20 mouse cellular contexts compared by ENCODE assay signal in the genomic region with DNA sequence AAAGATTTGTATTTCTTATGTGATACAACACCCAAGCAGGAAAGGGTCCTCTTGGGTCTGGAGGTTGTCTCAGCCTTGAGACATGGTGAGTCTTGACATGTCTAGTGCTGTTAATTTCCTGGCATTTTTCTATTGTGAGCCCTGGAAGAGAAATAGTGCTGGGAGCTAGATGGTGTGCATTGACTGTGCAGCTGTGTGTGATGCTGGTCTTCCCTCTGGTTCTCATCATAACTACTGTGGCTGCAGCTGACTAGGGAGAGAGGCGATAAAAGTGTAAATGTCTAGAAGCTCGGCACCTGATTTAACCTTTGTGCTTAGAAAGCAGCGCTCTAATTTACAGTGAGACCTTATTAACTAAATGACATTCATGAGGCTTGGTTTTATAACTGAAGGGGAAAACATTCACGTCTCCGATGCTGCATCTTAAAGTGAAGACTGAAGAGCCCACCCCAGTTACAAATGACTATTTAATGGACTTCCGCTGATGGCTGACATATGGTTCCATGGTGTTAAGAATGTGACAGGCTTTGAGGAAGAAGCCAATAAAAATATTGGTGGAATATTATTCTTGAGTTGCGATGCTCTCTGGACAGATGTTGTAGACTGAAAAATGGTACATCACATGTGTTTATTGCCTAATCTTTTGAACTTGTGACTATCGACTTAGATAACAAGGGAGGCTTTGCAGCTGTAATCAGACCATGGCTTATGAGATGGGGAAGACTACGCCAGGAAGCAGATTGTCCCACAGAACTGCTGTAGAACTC.
DNase-seq lines count a peak whose midpoint lies in the region; ATAC-seq lines count a peak whose summit lies in the region.
"Had no signal": no experiment of that assay in that cellular context is flagged by ENCODE, and none has a peak within 500 bp of the region (broad histone marks: within the 10 kb centered on the region; RNA-seq: fewer than 3 reads in every experiment).

No protein-coding gene starts in this region.

- ATAC-seq in embryonic facial prominence, embryonic 14.5 days (ENCODE audit: low read depth): no peak
- ATAC-seq in kidney, embryonic 16.5 days (ENCODE audit: low FRiP score, low TSS enrichment): peak; percentile 89
- ATAC-seq in lung, embryonic 15.5 days (ENCODE audit: borderline replicate concordance, extremely low read depth, low FRiP score, low TSS enrichment): peak; percentile 94
- ATAC-seq: forebrain, embryonic 13.5 days; hindbrain, embryonic 16.5 days; midbrain, embryonic 13.5 days had no signal

- H3K4me3 ChIP-seq in embryonic facial prominence, embryonic 14.5 days (ENCODE audit: low read depth, low read length): no peak overlapping the region
- no peak overlapping the region for H3K4me3 ChIP-seq in embryonic facial prominence, embryonic 10.5 days
- no peak overlapping the region for H3K4me3 ChIP-seq in kidney, embryonic 16.5 days (ENCODE audit: low read length)
- H3K4me3 ChIP-seq in lung, embryonic 15.5 days: no peak overlapping the region
- H3K4me3 ChIP-seq: forebrain, embryonic 13.5 days; limb, embryonic 12.5 days; midbrain, embryonic 13.5 days; neural tube, embryonic 13.5 days had no signal

- no peaks in the 10 kb centered on the region for H3K36me3 ChIP-seq in embryonic facial prominence, embryonic 14.5 days (ENCODE audit: control insufficient read depth, insufficient read depth, low read length)
- H3K36me3 ChIP-seq in embryonic facial prominence, embryonic 10.5 days (replicated peaks): no peaks in the 10 kb centered on the region
- H3K36me3 ChIP-seq in kidney, embryonic 16.5 days (ENCODE audit: insufficient read depth, low read length): no peaks in the 10 kb centered on the region
- H3K36me3 ChIP-seq in lung, embryonic 15.5 days: no peaks in the 10 kb centered on the region
- H3K36me3 ChIP-seq: G1E; limb, embryonic 12.5 days; midbrain, embryonic 13.5 days; neural tube, embryonic 13.5 days had no signal

- H3K4me2 ChIP-seq in embryonic facial prominence, embryonic 14.5 days (ENCODE audit: low read depth, low read length): no peak overlapping the region
- H3K4me2 ChIP-seq in kidney, embryonic 16.5 days (replicated peaks; ENCODE audit: low read depth, low read length): no peak overlapping the region
- H3K4me2 ChIP-seq in lung, embryonic 15.5 days: no peak overlapping the region; the same call in 1 of the 2 replicates
- H3K4me2 ChIP-seq: forebrain, embryonic 13.5 days; limb, embryonic 12.5 days; midbrain, embryonic 13.5 days; neural tube, embryonic 13.5 days had no signal

- H3K27ac ChIP-seq in embryonic facial prominence, embryonic 14.5 days (replicated peaks; ENCODE audit: low read depth, low read length): no peak overlapping the region
- no peak overlapping the region for H3K27ac ChIP-seq in embryonic facial prominence, embryonic 10.5 days (replicated peaks)
- H3K27ac ChIP-seq in kidney, embryonic 16.5 days (ENCODE audit: low read length): no peak overlapping the region
- H3K27ac ChIP-seq in lung, embryonic 15.5 days: peak overlapping the region; percentile 62
- H3K27ac ChIP-seq: forebrain, embryonic 13.5 days; limb, embryonic 12.5 days; liver, embryonic 14.5 days; midbrain, embryonic 13.5 days; neural tube, embryonic 13.5 days had no signal

- H3K9me3 ChIP-seq in embryonic facial prominence, embryonic 14.5 days (ENCODE audit: control insufficient read depth, low read length): no peaks in the 10 kb centered on the region
- no peaks in the 10 kb centered on the region for H3K9me3 ChIP-seq in embryonic facial prominence, embryonic 10.5 days
- H3K9me3 ChIP-seq in kidney, embryonic 16.5 days (ENCODE audit: low read length): peaks cover 1% of the 10 kb centered on the region; the same call in 1 of the 2 replicates
- no peaks in the 10 kb centered on the region for H3K9me3 ChIP-seq in lung, embryonic 15.5 days
- H3K9me3 ChIP-seq: forebrain, embryonic 13.5 days; limb, embryonic 12.5 days; midbrain, embryonic 13.5 days; neural tube, embryonic 13.5 days had no signal

- H3K9ac ChIP-seq in embryonic facial prominence, embryonic 14.5 days (ENCODE audit: low read depth, low read length): no peak overlapping the region
- no peak overlapping the region for H3K9ac ChIP-seq in kidney, embryonic 16.5 days (replicated peaks; ENCODE audit: low read length)
- no peak overlapping the region for H3K9ac ChIP-seq in lung, embryonic 15.5 days
- H3K9ac ChIP-seq: forebrain, embryonic 13.5 days; limb, embryonic 12.5 days; liver, embryonic 14.5 days; midbrain, embryonic 13.5 days; neural tube, embryonic 13.5 days had no signal

- no peaks in the 10 kb centered on the region for H3K4me1 ChIP-seq in embryonic facial prominence, embryonic 14.5 days (ENCODE audit: control insufficient read depth, insufficient read depth, low read length)
- no peaks in the 10 kb centered on the region for H3K4me1 ChIP-seq in embryonic facial prominence, embryonic 10.5 days
- H3K4me1 ChIP-seq in kidney, embryonic 16.5 days (ENCODE audit: insufficient read depth, low read length): 0 out of 2 replicates have a peak, but pooled peaks cover 7% of the 10 kb centered on the region
- peaks cover 11% of the 10 kb centered on the region for H3K4me1 ChIP-seq in lung, embryonic 15.5 days
- H3K4me1 ChIP-seq: forebrain, embryonic 13.5 days; midbrain, embryonic 13.5 days; neural tube, embryonic 13.5 days had no signal

- DNase-seq in embryonic facial prominence, embryonic 14.5 days (ENCODE audit: low spot score): peak; percentile 6
- DNase-seq in embryonic facial prominence, embryonic 10.5 days (ENCODE audit: low spot score): no peak
- no peak for DNase-seq in kidney, postnatal 10 days
- peak; percentile 29 for DNase-seq in mesoderm, embryonic 11.5 days (ENCODE audit: low read depth, low spot score)
- no peak for DNase-seq in heart, adult 8-10 months (ENCODE audit: low spot score)
- DNase-seq: adrenal gland, postnatal 14 days; cerebellum, adult 9-11 months; gastrocnemius, postnatal 10 days; heart, adult 11 months; heart, postnatal 4 days; thymus, postnatal 25 days had no signal

- H3K27me3 ChIP-seq in embryonic facial prominence, embryonic 14.5 days (replicated peaks; ENCODE audit: control insufficient read depth, insufficient read depth, low read length): no peaks in the 10 kb centered on the region
- H3K27me3 ChIP-seq in embryonic facial prominence, embryonic 10.5 days (replicated peaks; ENCODE audit: low read depth, poor library complexity, severe bottlenecking): no peaks in the 10 kb centered on the region
- H3K27me3 ChIP-seq in kidney, embryonic 16.5 days (ENCODE audit: insufficient read depth, low read length): no peaks in the 10 kb centered on the region
- H3K27me3 ChIP-seq in lung, embryonic 15.5 days: no peaks in the 10 kb centered on the region
- H3K27me3 ChIP-seq: forebrain, embryonic 13.5 days; midbrain, embryonic 13.5 days; neural tube, embryonic 13.5 days had no signal

- WGBS in embryonic facial prominence, embryonic 14.5 days: 64% methylated on average over 9 of the region's 9 CpGs
- WGBS in embryonic facial prominence, embryonic 10.5 days: 89% methylated on average over 9 of the region's 9 CpGs
- WGBS in kidney, embryonic 16.5 days: 62% methylated on average over 9 of the region's 9 CpGs
- WGBS in lung, embryonic 15.5 days: 40% methylated on average over 9 of the region's 9 CpGs

Comparison
In these comparisons a context has a peak if more than half of its experiments do, and no peak if none do; other contexts are left out.
1. DNase-seq: peak in embryonic facial prominence, embryonic 14.5 days (single experiment) and mesoderm, embryonic 11.5 days (single experiment); none in embryonic facial prominence, embryonic 10.5 days (single experiment), kidney, postnatal 10 days (single experiment) and heart, adult 8-10 months (single experiment).